Mouse (Mus musculus) hindbrain, postnatal 0 days (tissue): ENCODE measurements around the gene Pdcd1lg2. TPM values are rescaled to one million over a fixed set of nuclear protein-coding genes. Genes with fewer than 3 reads are reported as not detected.

Experiments
- ATAC-seq: fragments of 200-750 bp; cut with Nextera tagmentation; 2 replicates; pipeline ENCODE4 v1.8.0; 2017; ENCODE audit warnings: mild to moderate bottlenecking, moderate TSS enrichment, moderate library complexity
- DNase-seq: peaks from one replicate; pipeline ENCODE4 v3.0.0-alpha.2; 2015; ENCODE audit warnings: low spot score
- H3K27ac ChIP-seq: fragments of 300-500 bp; sonication (generic); 2 replicates; pipeline ENCODE4 v1.5.1; 2014; ENCODE audit warnings: mild to moderate bottlenecking
- H3K27me3 ChIP-seq: fragments of 300-500 bp; sonication (generic); 2 replicates; pipeline ENCODE4 v1.6.1; 2014; ENCODE audit warnings: low read length, mixed read lengths; ENCODE audit not compliant: insufficient read depth
- H3K36me3 ChIP-seq: fragments of 300-500 bp; sonication (generic); 2 replicates; pipeline ENCODE4 v1.6.1; 2014; ENCODE audit warnings: low read length, mixed read lengths; ENCODE audit not compliant: insufficient read depth
- H3K4me1 ChIP-seq: fragments of 300-500 bp; sonication (generic); 2 replicates; pipeline ENCODE4 v1.6.1; 2014; ENCODE audit warnings: antibody characterized with exemption, low read length, mixed read lengths; ENCODE audit not compliant: insufficient read depth
- H3K4me2 ChIP-seq: fragments of 300-500 bp; sonication (generic); 2 replicates; pipeline ENCODE4 v1.6.1; 2014; ENCODE audit warnings: low read depth, mild to moderate bottlenecking, low read length, moderate library complexity, mixed read lengths
- H3K4me3 ChIP-seq: fragments of 300-500 bp; sonication (generic); 2 replicates; pipeline ENCODE4 v1.5.1; 2014; ENCODE audit warnings: low read length
- H3K9ac ChIP-seq: fragments of 300-500 bp; sonication (generic); replicated peaks from 2 replicates; pipeline ENCODE4 v1.6.1; 2014; ENCODE audit warnings: mild to moderate bottlenecking, low read length, moderate library complexity, mixed read lengths
- H3K9me3 ChIP-seq: fragments of 300-500 bp; sonication (generic); 2 replicates; pipeline ENCODE4 v1.6.1; 2016; ENCODE audit warnings: low read length, mixed read lengths
- CTCF ChIP-seq: IDR thresholded peaks from 2 replicates; pipeline ENCODE4 v1.5.1; 2016; ENCODE audit warnings: antibody characterized with exemption, control low read depth, low read depth
- WGBS: fragments of 180-500 bp; shearing (Covaris S2); extraction: QIAGEN DNeasy Blood & Tissue Kit; methylation state at CpG from one replicate; pipeline ENCODE4 v1.1.7; 2014; 5-methylcytosine and 5-hydroxymethylcytosine counted together
- polyA plus RNA-seq: library from polyadenylated mRNA; unstranded; fragments of >200 nt; fragmentation: Nextera tagmentation; extraction: Ambion mirVana; gene quantifications from 2 replicates; pipeline ENCODE4 v1.2.1, GENCODE M21; 2015
- total RNA-seq: library from RNA; depleted of rRNA; stranded (reverse); fragments of >200 nt; gene quantifications from 2 replicates; pipeline ENCODE4 v1.2.3, GENCODE M21; 2014

Pdcd1lg2 gene
- total and polyA plus RNA-seq, 2 experiments from 2014 or later, result 0.14 to 0.94 TPM

DNA sequence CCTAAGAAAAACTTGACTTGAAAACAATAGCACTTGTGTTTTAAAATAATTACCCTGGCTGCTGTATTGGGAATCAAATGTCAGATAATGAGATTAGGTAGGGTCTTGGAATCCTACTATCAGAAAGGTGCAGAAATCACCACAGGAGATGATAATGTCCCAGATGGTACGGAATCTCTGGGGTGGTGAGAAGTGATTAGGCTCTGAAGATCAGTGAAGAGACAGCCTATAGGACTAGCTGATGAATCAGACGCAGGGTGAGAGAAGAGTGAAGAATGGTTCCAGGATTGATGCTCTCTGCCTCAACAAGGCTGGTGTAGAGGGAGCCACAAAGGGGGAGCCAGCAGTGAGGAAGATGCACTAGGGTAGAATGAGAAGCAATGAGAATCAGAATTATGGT, 6.5 kb downstream of the Pdcd1lg2 start:
- no peak overlapping the region for H3K4me3 ChIP-seq
- ATAC-seq, result no peak
- no peak overlapping the region for H3K27ac ChIP-seq
- 63% methylated on average over 2 of the region's 2 CpGs for WGBS
- DNase-seq, result no peak
- H3K4me1 ChIP-seq, result no peaks in the 10 kb centered on the region
- H3K36me3 ChIP-seq, result no peaks in the 10 kb centered on the region
- H3K4me2 ChIP-seq, result no peak overlapping the region
- no peak for TF ChIP-seq CTCF
- H3K27me3 ChIP-seq, result no peaks in the 10 kb centered on the region
- no peaks in the 10 kb centered on the region for H3K9me3 ChIP-seq
- no peak overlapping the region for H3K9ac ChIP-seq

- H3K9me3 ChIP-seq, result no peaks in the 10 kb centered on the region
- H3K4me3 ChIP-seq, result no peak overlapping the region
- ATAC-seq (no peak), DNase-seq (no peak)
- H3K27me3 ChIP-seq, result no peaks in the 10 kb centered on the region
- H3K4me2 ChIP-seq, result no peak overlapping the region
- no peak overlapping the region for H3K27ac ChIP-seq
- TF ChIP-seq CTCF, result no peak
- H3K9ac ChIP-seq, result no peak overlapping the region
- WGBS, result 53% methylated on average over 2 of the region's 2 CpGs
- no peaks in the 10 kb centered on the region for H3K36me3 ChIP-seq
- no peaks in the 10 kb centered on the region for H3K4me1 ChIP-seq
These were observed 7.2 kb downstream of the Pdcd1lg2 start for GRCm38 (mm10) chr19:29417894-29418293.

- no peaks in the 10 kb centered on the region for H3K36me3 ChIP-seq
- TF ChIP-seq CTCF, result no peak
- H3K9ac ChIP-seq, result no peak overlapping the region
- H3K4me1 ChIP-seq, result no peaks in the 10 kb centered on the region
- no peaks in the 10 kb centered on the region for H3K9me3 ChIP-seq
- no peak for DNase-seq
- no peak for ATAC-seq
- H3K27ac ChIP-seq, result no peak overlapping the region
- H3K4me2 ChIP-seq, result no peak overlapping the region
- H3K27me3 ChIP-seq, result no peaks in the 10 kb centered on the region
- WGBS, result 32% methylated on average over 9 of the region's 9 CpGs
- no peak overlapping the region for H3K4me3 ChIP-seq
These were observed 8.0 kb downstream of the Pdcd1lg2 start for GRCm38 (mm10) chr19:29418661-29419115.

GRCm38 (mm10) chr19:29419506-29419905, 8.8 kb downstream of the Pdcd1lg2 start:
- DNase-seq (no peak), ATAC-seq (no peak)
- Histone ChIP-seq H3K9me3 (no peaks in the 10 kb centered on the region), H3K4me2 (no peak overlapping the region), H3K4me1 (no peaks in the 10 kb centered on the region), H3K36me3 (no peaks in the 10 kb centered on the region), H3K9ac (no peak overlapping the region), H3K27me3 (no peaks in the 10 kb centered on the region), H3K27ac (no peak overlapping the region), H3K4me3 (no peak overlapping the region)
- TF ChIP-seq CTCF, result no peak
- WGBS, result 70% methylated on average over 3 of the region's 3 CpGs

- TF ChIP-seq CTCF, result no peak
- H3K36me3 ChIP-seq, result no peaks in the 10 kb centered on the region
- H3K27me3 ChIP-seq, result no peaks in the 10 kb centered on the region
- no peaks in the 10 kb centered on the region for H3K9me3 ChIP-seq
- H3K4me1 ChIP-seq, result no peaks in the 10 kb centered on the region
- H3K27ac ChIP-seq, result no peak overlapping the region
- H3K4me2 ChIP-seq, result no peak overlapping the region
- H3K9ac ChIP-seq, result no peak overlapping the region
- no peak overlapping the region for H3K4me3 ChIP-seq
- ATAC-seq, result no peak
- DNase-seq, result no peak
These were observed 9.2 kb downstream of the Pdcd1lg2 start for GRCm38 (mm10) chr19:29419946-29420345.

GRCm38 (mm10) chr19:29420397-29420796, 9.7 kb downstream of the Pdcd1lg2 start:
- DNase-seq (no peak), ATAC-seq (no peak)
- H3K4me1 ChIP-seq, result no peaks in the 10 kb centered on the region
- no peak overlapping the region for H3K4me3 ChIP-seq
- no peak for TF ChIP-seq CTCF
- H3K9me3 ChIP-seq, result no peaks in the 10 kb centered on the region
- H3K4me2 ChIP-seq, result no peak overlapping the region
- H3K36me3 ChIP-seq, result no peaks in the 10 kb centered on the region
- H3K27ac ChIP-seq, result no peak overlapping the region; the same call in 1 of the 2 replicates
- H3K9ac ChIP-seq, result no peak overlapping the region
- 70% methylated on average over 8 of the region's 8 CpGs for WGBS
- no peaks in the 10 kb centered on the region for H3K27me3 ChIP-seq

GRCm38 (mm10) chr19:29422013-29422645, 11.4 kb downstream of the Pdcd1lg2 start:
- Histone ChIP-seq H3K4me1 (no peaks in the 10 kb centered on the region), H3K4me3 (no peak overlapping the region), H3K36me3 (no peaks in the 10 kb centered on the region), H3K4me2 (no peak overlapping the region), H3K27me3 (no peaks in the 10 kb centered on the region), H3K9ac (no peak overlapping the region), H3K27ac (no peak overlapping the region), H3K9me3 (no peaks in the 10 kb centered on the region)
- 73% methylated on average over 16 of the region's 16 CpGs for WGBS
- TF ChIP-seq CTCF, result no peak
- DNase-seq (no peak), ATAC-seq (no peak)
